Mouse (Mus musculus) midbrain, embryonic 11.5 days (tissue): Measurements from ENCODE around the gene Krtap29-1. TPM values are rescaled to one million over a fixed set of nuclear protein-coding genes. Genes with fewer than 3 reads are reported as not detected.

Source experiments
- ATAC-seq: fragments of 200-750 bp; cut with Nextera tagmentation; 2 replicates; pipeline ENCODE4 v1.8.0; 2017; ENCODE audit warnings: moderate TSS enrichment, moderate library complexity; ENCODE audit not compliant: low FRiP score
- DNase-seq: peaks from one replicate; pipeline ENCODE4 v3.0.0; 2015; ENCODE audit warnings: low spot score; ENCODE audit errors: missing footprints
- H3K27ac ChIP-seq: fragments of 300-500 bp; sonication (generic); 2 replicates; pipeline ENCODE4 v1.5.1; 2014; ENCODE audit warnings: low read depth, low read length
- H3K27me3 ChIP-seq: fragments of 300-500 bp; sonication (generic); 2 replicates; pipeline ENCODE4 v1.6.1; 2014; ENCODE audit warnings: mild to moderate bottlenecking, low read length, moderate library complexity, mixed read lengths; ENCODE audit not compliant: control insufficient read depth, insufficient read depth
- H3K36me3 ChIP-seq: fragments of 300-500 bp; sonication (generic); 2 replicates; pipeline ENCODE4 v1.6.1; 2014; ENCODE audit warnings: mild to moderate bottlenecking, low read length, moderate library complexity, mixed read lengths; ENCODE audit not compliant: control insufficient read depth, insufficient read depth
- H3K4me1 ChIP-seq: fragments of 300-500 bp; sonication (generic); 2 replicates; pipeline ENCODE4 v1.6.1; 2014; ENCODE audit warnings: low read length; ENCODE audit not compliant: control insufficient read depth, insufficient read depth
- H3K4me2 ChIP-seq: fragments of 300-500 bp; sonication (generic); 2 replicates; pipeline ENCODE4 v1.6.1; 2014; ENCODE audit warnings: mild to moderate bottlenecking, moderate library complexity
- H3K4me3 ChIP-seq: fragments of 300-500 bp; sonication (generic); 2 replicates; pipeline ENCODE4 v1.5.1; 2014; ENCODE audit warnings: low read depth, low read length
- H3K9ac ChIP-seq: fragments of 300-500 bp; sonication (generic); 2 replicates; pipeline ENCODE4 v1.6.1; 2014; ENCODE audit warnings: low read length
- H3K9me3 ChIP-seq: fragments of 300-500 bp; sonication (generic); 2 replicates; pipeline ENCODE4 v1.6.1; 2016; ENCODE audit warnings: low read length; ENCODE audit not compliant: control insufficient read depth
- WGBS: fragments of 180-500 bp; shearing (Covaris S2); extraction: QIAGEN DNeasy Blood & Tissue Kit; methylation state at CpG from one replicate; pipeline ENCODE4 v1.1.7; 2014; 5-methylcytosine and 5-hydroxymethylcytosine counted together
- polyA plus RNA-seq: library from polyadenylated mRNA; unstranded; fragments of >200 nt; fragmentation: Nextera tagmentation; extraction: Ambion mirVana; gene quantifications from 2 replicates; pipeline ENCODE4 v1.2.1, GENCODE M21; 2014

The Krtap29-1 gene
- not detected in 2 replicates for polyA plus RNA-seq

- ATAC-seq (no peak), DNase-seq (no peak)
- Histone ChIP-seq H3K4me1 (no peaks in the 10 kb centered on the region), H3K4me2 (no peak within 1 kb of the TSS), H3K4me3 (no peak within 1 kb of the TSS), H3K9ac (no peak within 1 kb of the TSS), H3K27ac (no peak within 1 kb of the TSS), H3K36me3 (no peaks in the 10 kb centered on the region), H3K9me3 (no peaks in the 10 kb centered on the region), H3K27me3 (no peaks in the 10 kb centered on the region)
- WGBS = 74% methylated on average over 5 of the region's 5 CpGs
Observed at GRCm38 (mm10) chr11:99978953-99979352, at the start of gene Krtap29-1. TSS of gene Krtap29-1 (minus strand) at chr11:99979053.

- H3K4me3 ChIP-seq = no peak overlapping the region
- 78% methylated on average over 5 of the region's 5 CpGs for WGBS
- H3K4me1 ChIP-seq = no peaks in the 10 kb centered on the region
- no peaks in the 10 kb centered on the region for H3K27me3 ChIP-seq
- H3K9ac ChIP-seq = no peak overlapping the region
- no peak overlapping the region for H3K27ac ChIP-seq
- H3K9me3 ChIP-seq = no peaks in the 10 kb centered on the region
- no peak for DNase-seq
- H3K4me2 ChIP-seq = no peak overlapping the region
- no peaks in the 10 kb centered on the region for H3K36me3 ChIP-seq
- ATAC-seq = no peak
Observed at GRCm38 (mm10) chr11:100021438-100021837, 42.6 kb upstream of the Krtap29-1 start.

- no peak for DNase-seq
- H3K36me3 ChIP-seq = no peaks in the 10 kb centered on the region
- no peak overlapping the region for H3K9ac ChIP-seq
- H3K9me3 ChIP-seq = no peaks in the 10 kb centered on the region
- H3K27ac ChIP-seq = no peak overlapping the region
- no peak for ATAC-seq
- no peak overlapping the region for H3K4me2 ChIP-seq
- H3K4me3 ChIP-seq = no peak overlapping the region
- WGBS = 90% methylated on average over 1 of the region's 1 CpGs
- H3K27me3 ChIP-seq = no peaks in the 10 kb centered on the region
- H3K4me1 ChIP-seq = no peaks in the 10 kb centered on the region
Observed at GRCm38 (mm10) chr11:100019466-100019865, 40.6 kb upstream of the Krtap29-1 start.

GRCm38 (mm10) chr11:100016112-100016511 is 37.3 kb upstream of the Krtap29-1 start, which contains the start of gene Krt33a:
TSS of gene Krt33a (minus strand) at chr11:100016212.
- Histone ChIP-seq H3K4me2 (no peak within 1 kb of the TSS), H3K27ac (no peak within 1 kb of the TSS), H3K27me3 (no peaks in the 10 kb centered on the region), H3K36me3 (no peaks in the 10 kb centered on the region), H3K4me3 (no peak within 1 kb of the TSS), H3K4me1 (no peaks in the 10 kb centered on the region), H3K9me3 (no peaks in the 10 kb centered on the region), H3K9ac (no peak within 1 kb of the TSS)
- DNase-seq (no peak), ATAC-seq (no peak)
- WGBS = 78% methylated on average over 4 of the region's 4 CpGs

GRCm38 (mm10) chr11:100013691-100014171 is 34.9 kb upstream of the Krtap29-1 start:
- Histone ChIP-seq H3K4me2 (no peak overlapping the region), H3K9me3 (no peaks in the 10 kb centered on the region), H3K4me3 (no peak overlapping the region), H3K27me3 (no peaks in the 10 kb centered on the region), H3K4me1 (no peaks in the 10 kb centered on the region), H3K9ac (no peak overlapping the region), H3K27ac (no peak overlapping the region), H3K36me3 (no peaks in the 10 kb centered on the region)
- DNase-seq (peak; percentile 69), ATAC-seq (no peak)
- 77% methylated on average over 4 of the region's 4 CpGs for WGBS

GRCm38 (mm10) chr11:100010682-100011081 is 31.8 kb upstream of the Krtap29-1 start:
- WGBS = 89% methylated on average over 5 of the region's 5 CpGs
- H3K36me3 ChIP-seq = no peaks in the 10 kb centered on the region

GRCm38 (mm10) chr11:100008336-100008735 is 29.5 kb upstream of the Krtap29-1 start:
- Histone ChIP-seq H3K4me3 (no peak overlapping the region), H3K27ac (no peak overlapping the region), H3K9me3 (no peaks in the 10 kb centered on the region), H3K4me2 (no peak overlapping the region), H3K27me3 (no peaks in the 10 kb centered on the region), H3K36me3 (no peaks in the 10 kb centered on the region), H3K9ac (no peak overlapping the region), H3K4me1 (no peaks in the 10 kb centered on the region)
- 86% methylated on average over 5 of the region's 5 CpGs for WGBS
- DNase-seq = no peak
- no peak for ATAC-seq

More at GRCm38 (mm10) chr11:100010682-100011081, 31.8 kb upstream of the Krtap29-1 start:
- H3K9me3 ChIP-seq = no peaks in the 10 kb centered on the region
- ATAC-seq (no peak), DNase-seq (no peak)
- no peak overlapping the region for H3K9ac ChIP-seq
- H3K4me3 ChIP-seq = no peak overlapping the region
- no peaks in the 10 kb centered on the region for H3K27me3 ChIP-seq
- no peaks in the 10 kb centered on the region for H3K4me1 ChIP-seq
- no peak overlapping the region for H3K27ac ChIP-seq
- H3K4me2 ChIP-seq = no peak overlapping the region

- H3K27me3 ChIP-seq = no peaks in the 10 kb centered on the region
- no peaks in the 10 kb centered on the region for H3K4me1 ChIP-seq
- ATAC-seq (no peak), DNase-seq (no peak)
- H3K9ac ChIP-seq = no peak overlapping the region
- H3K4me3 ChIP-seq = no peak overlapping the region
- H3K36me3 ChIP-seq = no peaks in the 10 kb centered on the region
- WGBS = 52% methylated on average over 3 of the region's 3 CpGs
- H3K9me3 ChIP-seq = no peaks in the 10 kb centered on the region
- no peak overlapping the region for H3K4me2 ChIP-seq
- H3K27ac ChIP-seq = no peak overlapping the region
Observed at GRCm38 (mm10) chr11:100006624-100007023, 27.8 kb upstream of the Krtap29-1 start.

- DNase-seq = no peak
- Histone ChIP-seq H3K4me3 (no peak overlapping the region), H3K27me3 (no peaks in the 10 kb centered on the region), H3K27ac (no peak overlapping the region), H3K4me2 (no peak overlapping the region), H3K36me3 (no peaks in the 10 kb centered on the region), H3K9me3 (no peaks in the 10 kb centered on the region), H3K9ac (no peak overlapping the region), H3K4me1 (no peaks in the 10 kb centered on the region)
- 89% methylated on average over 8 of the region's 8 CpGs for WGBS
- ATAC-seq = no peak
Observed at GRCm38 (mm10) chr11:100005905-100006304, 27.1 kb upstream of the Krtap29-1 start.
